Mouse (Mus musculus) bone marrow macrophage, adult 2 months (primary cell): ENCODE measurements at regions not wholly inside any gene's neighbourhood (a gene's known extent, or its start where the extent isn't known, plus 50 kb on each side); places are given as distances from the start of the nearest gene placed in this dataset.

Experiments used
- CTCF ChIP-seq: IDR thresholded peaks from 2 replicates; pipeline ENCODE4 v1.5.1; 2012; ENCODE audit warnings: low read depth, mild to moderate bottlenecking, low read length, moderate library complexity
- POLR2A ChIP-seq: IDR thresholded peaks from 2 replicates; pipeline ENCODE4 v1.6.1; 2012; ENCODE audit warnings: mild to moderate bottlenecking, low read depth, low read length, borderline replicate concordance

GRCm38 (mm10) chr13:71733360-71733759 lies 230.2 kb downstream of the Irx1 start:
- TF ChIP-seq POLR2A (no peak), CTCF (no peak)
